Mouse (Mus musculus) CH12.LX (cell line): ENCODE results near the gene Skap2.

Experiments used
- EP300 ChIP-seq: IDR thresholded peaks from 2 replicates; pipeline ENCODE4 v1.6.1; 2011; ENCODE audit warnings: low read length, improper control_type of control experiment
- KAT2A ChIP-seq: IDR thresholded peaks from 2 replicates; pipeline ENCODE4 v1.6.1; 2012; ENCODE audit warnings: low read length, improper control_type of control experiment, inconsistent platforms; ENCODE audit not compliant: insufficient replicate concordance
- USF2 ChIP-seq: conservative IDR thresholded peaks from 2 replicates; pipeline ENCODE4 v1.6.1; 2011; ENCODE audit warnings: low read depth, low read length, improper control_type of control experiment

- no peak for TF ChIP-seq KAT2A
- no peak for TF ChIP-seq EP300
- no peak for TF ChIP-seq USF2
Measured at GRCm38 (mm10) chr6:51809164-51809824, 203.1 kb downstream of the Skap2 start.
